Mouse (Mus musculus) cerebral cortex, adult 2 months (tissue): ENCODE results near the gene Gm20388.

Experiments
- WGBS: fragments of 180-500 bp; shearing (Covaris S2); methylation state at CpG from one replicate; pipeline ENCODE4 v1.1.7; 2018; 5-methylcytosine and 5-hydroxymethylcytosine counted together

Gene Gm20388

GRCm38 (mm10) chr8:123653994-123654569, 3743.4 kb downstream of the Gm20388 start:
- WGBS, result 2% methylated on average over 75 of the region's 77 CpGs

GRCm38 (mm10) chr8:123654763-123655162, 3744.1 kb downstream of the Gm20388 start:
- 35% methylated on average over 5 of the region's 5 CpGs for WGBS

GRCm38 (mm10) chr8:123655351-123655779, 3744.7 kb downstream of the Gm20388 start:
- 23% methylated on average over 8 of the region's 8 CpGs for WGBS

GRCm38 (mm10) chr8:123657826-123658225, 3747.2 kb downstream of the Gm20388 start:
- 78% methylated on average over 8 of the region's 8 CpGs for WGBS

GRCm38 (mm10) chr8:123659469-123660057, 3748.9 kb downstream of the Gm20388 start:
- WGBS, result 82% methylated on average over 10 of the region's 10 CpGs

GRCm38 (mm10) chr8:123661515-123661914, 3750.9 kb downstream of the Gm20388 start:
- WGBS, result 86% methylated on average over 11 of the region's 11 CpGs

- WGBS, result 82% methylated on average over 6 of the region's 6 CpGs
Observed at GRCm38 (mm10) chr8:123665580-123665979, 3754.9 kb downstream of the Gm20388 start.

- WGBS, result 94% methylated on average over 1 of the region's 1 CpGs
Observed at GRCm38 (mm10) chr8:123666832-123667231, 3756.2 kb downstream of the Gm20388 start.

GRCm38 (mm10) chr8:123668681-123669080, 3758.0 kb downstream of the Gm20388 start:
- WGBS, result 44% methylated on average over 4 of the region's 4 CpGs

GRCm38 (mm10) chr8:123670766-123671165, 3760.1 kb downstream of the Gm20388 start:
- 53% methylated on average over 7 of the region's 7 CpGs for whole genome bisulfite sequencing

GRCm38 (mm10) chr8:123671454-123671853, 3760.8 kb downstream of the Gm20388 start:
- WGBS, result 83% methylated on average over 7 of the region's 7 CpGs

- 82% methylated on average over 6 of the region's 6 CpGs for WGBS
Observed at GRCm38 (mm10) chr8:123672648-123673047, 3762.0 kb downstream of the Gm20388 start.

GRCm38 (mm10) chr8:123675611-123676010, 3765.0 kb downstream of the Gm20388 start:
- 64% methylated on average over 5 of the region's 5 CpGs for WGBS

- WGBS, result 88% methylated on average over 4 of the region's 4 CpGs
Observed at GRCm38 (mm10) chr8:123678390-123678789, 3767.7 kb downstream of the Gm20388 start.

GRCm38 (mm10) chr8:123682073-123682761, 3771.6 kb downstream of the Gm20388 start:
- 32% methylated on average over 18 of the region's 18 CpGs for WGBS

- WGBS, result 65% methylated on average over 7 of the region's 7 CpGs
Observed at GRCm38 (mm10) chr8:123683321-123683720, 3772.7 kb downstream of the Gm20388 start.

GRCm38 (mm10) chr8:123684806-123685205, 3774.2 kb downstream of the Gm20388 start:
- WGBS, result 83% methylated on average over 7 of the region's 7 CpGs

GRCm38 (mm10) chr8:123685477-123685876, 3774.8 kb downstream of the Gm20388 start:
- 89% methylated on average over 4 of the region's 4 CpGs for WGBS

- 56% methylated on average over 4 of the region's 4 CpGs for WGBS
Observed at GRCm38 (mm10) chr8:123687826-123688225, 3777.2 kb downstream of the Gm20388 start.

- 65% methylated on average over 10 of the region's 10 CpGs for WGBS
Observed at GRCm38 (mm10) chr8:123692165-123692962, 3781.7 kb downstream of the Gm20388 start.

- 81% methylated on average over 9 of the region's 9 CpGs for WGBS
Observed at GRCm38 (mm10) chr8:123696167-123696566, 3785.5 kb downstream of the Gm20388 start.

GRCm38 (mm10) chr8:123697329-123697728, 3786.7 kb downstream of the Gm20388 start:
- WGBS, result 55% methylated on average over 5 of the region's 5 CpGs
